Mouse (Mus musculus): ENCODE data around the gene Olfr49. TPM values are rescaled to one million over a fixed set of nuclear protein-coding genes. Genes with fewer than 3 reads are reported as not detected.

The Olfr49 gene
- not detected for total RNA-seq (2021)

GRCm38 (mm10) chr14:54284839-54285238, at the start of gene Olfr49:
Gene Olfr49, minus strand, starts transcription at chr14:54284939.
- no peak for DNase-seq

DNA sequence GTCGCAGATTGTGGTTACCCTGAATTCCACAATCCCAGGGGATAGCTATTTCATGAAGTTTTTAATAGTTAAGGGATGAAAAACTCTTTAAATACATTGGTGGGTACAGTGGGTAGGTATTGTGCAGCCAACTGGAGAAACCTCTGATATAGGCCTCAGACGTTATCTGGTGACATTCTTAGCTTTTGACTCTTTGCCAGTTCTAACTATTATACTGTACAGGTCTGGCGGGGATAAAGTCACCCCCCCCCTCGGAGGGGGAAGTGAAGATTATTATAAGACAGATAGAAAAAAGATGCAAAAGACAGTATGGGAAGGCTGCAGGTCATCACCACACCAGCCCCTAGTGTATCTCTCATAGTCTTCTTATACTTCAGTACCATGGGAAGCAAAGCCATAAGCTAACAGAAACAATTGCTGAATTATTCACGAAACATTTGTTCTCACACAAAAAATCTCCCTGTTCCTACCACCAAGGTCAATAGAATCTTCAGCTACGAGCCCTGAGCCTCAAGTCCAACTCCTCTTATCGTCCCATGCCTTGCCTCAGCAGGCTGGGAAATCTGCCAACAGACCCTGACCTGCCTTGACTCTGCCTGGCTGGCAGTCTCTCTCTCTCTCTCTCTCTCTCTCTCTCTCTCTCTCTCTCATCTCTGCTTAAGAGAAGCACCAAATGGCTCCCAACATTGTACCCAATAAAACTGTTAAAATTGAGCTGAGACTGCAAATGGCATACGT, 48.9 kb upstream of the Olfr49 start:
- DNase-seq: peak; percentile 74

GRCm38 (mm10) chr14:54332176-54333074, 47.7 kb upstream of the Olfr49 start:
- no peak for DNase-seq

- DNase-seq: no peak
Observed at GRCm38 (mm10) chr14:54331178-54331577, 46.4 kb upstream of the Olfr49 start.

GRCm38 (mm10) chr14:54329201-54329600, 44.5 kb upstream of the Olfr49 start:
- DNase-seq: no peak

DNA sequence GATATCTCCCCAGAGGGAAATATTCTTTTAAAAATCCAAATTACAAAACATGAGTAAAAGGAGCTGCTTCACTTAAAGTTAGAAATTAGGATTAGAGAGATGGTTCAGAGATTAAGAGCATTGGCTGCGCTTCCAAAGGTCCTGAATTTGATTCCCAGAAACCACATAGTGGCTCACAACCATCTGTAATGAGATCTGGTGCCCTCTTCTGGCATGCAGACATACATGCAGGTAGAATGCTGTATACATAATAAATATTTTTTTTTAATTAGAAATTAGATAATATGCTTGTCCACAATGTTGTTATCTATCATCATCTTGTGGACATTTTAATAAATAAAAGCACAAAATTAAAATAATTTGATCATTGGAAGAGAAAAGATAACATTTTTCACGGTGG, 43.8 kb upstream of the Olfr49 start:
- no peak for DNase-seq

DNA sequence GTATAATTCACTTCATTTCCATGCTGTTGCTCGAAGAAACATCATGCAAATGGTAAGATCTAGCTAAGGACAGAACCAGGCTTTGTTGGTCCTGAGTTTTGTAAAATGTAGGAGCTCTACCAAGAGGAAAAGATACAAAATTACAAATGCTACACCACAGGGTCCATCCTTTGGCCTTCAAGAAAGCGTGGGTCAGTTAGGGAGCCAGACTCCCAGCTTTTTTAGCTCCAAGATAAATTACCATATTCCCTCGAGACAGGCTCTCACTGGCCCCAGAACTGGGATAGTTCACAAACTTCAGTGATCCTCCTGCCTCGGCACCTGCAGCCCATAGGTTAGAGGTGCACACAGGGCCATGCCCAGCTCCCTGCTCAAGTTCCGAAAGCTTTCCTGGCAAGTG, 39.7 kb upstream of the Olfr49 start:
- no peak for DNase-seq

- no peak for DNase-seq
Observed at GRCm38 (mm10) chr14:54321556-54322376, 37.0 kb upstream of the Olfr49 start.

- DNase-seq: no peak
Observed at GRCm38 (mm10) chr14:54311763-54312162, 27.0 kb upstream of the Olfr49 start.

DNA sequence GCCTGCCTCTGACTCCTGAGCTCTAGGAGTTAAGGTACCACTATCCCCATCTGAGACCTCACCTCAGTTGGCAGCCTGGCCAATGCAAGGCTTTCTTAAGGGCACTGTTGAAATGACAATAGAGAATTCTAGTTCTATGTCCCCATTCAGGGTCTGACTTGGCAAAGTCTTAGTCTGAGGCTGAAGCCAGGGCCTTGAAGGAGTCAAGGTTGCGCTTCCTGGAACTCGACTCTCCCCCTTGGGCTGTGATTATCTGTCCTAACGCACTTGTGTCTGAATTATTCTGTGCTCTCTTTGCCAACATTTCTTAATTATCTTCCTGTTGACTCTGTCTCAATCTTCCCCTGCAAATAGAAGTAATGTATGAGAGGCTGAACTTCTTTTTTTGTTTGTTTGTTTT, 15.9 kb upstream of the Olfr49 start:
- DNase-seq: no peak

DNA sequence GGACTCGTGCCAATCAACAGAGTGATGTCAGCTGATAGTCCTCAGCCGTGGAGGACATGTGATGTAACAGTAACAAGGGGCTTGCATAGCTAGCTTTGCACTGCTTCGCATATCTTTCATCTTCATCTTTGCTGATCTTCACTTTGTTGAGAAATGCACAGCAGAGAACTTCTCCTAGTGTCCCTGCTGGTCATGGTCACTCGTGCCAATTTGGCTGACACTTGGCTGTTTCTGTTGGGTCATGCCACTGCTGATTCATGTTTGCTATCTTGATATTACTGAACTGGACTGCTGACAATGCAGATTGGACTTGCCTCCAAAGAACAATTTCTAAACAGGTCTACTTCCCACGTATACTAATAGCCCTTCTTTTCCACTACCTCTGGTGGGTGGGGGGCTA, 15.4 kb upstream of the Olfr49 start:
- DNase-seq: no peak

GRCm38 (mm10) chr14:54276446-54276845, 8.3 kb downstream of the Olfr49 start:
- no peak for DNase-seq

- no peak for DNase-seq
Observed at GRCm38 (mm10) chr14:54272696-54273095, 12.0 kb downstream of the Olfr49 start.

DNA sequence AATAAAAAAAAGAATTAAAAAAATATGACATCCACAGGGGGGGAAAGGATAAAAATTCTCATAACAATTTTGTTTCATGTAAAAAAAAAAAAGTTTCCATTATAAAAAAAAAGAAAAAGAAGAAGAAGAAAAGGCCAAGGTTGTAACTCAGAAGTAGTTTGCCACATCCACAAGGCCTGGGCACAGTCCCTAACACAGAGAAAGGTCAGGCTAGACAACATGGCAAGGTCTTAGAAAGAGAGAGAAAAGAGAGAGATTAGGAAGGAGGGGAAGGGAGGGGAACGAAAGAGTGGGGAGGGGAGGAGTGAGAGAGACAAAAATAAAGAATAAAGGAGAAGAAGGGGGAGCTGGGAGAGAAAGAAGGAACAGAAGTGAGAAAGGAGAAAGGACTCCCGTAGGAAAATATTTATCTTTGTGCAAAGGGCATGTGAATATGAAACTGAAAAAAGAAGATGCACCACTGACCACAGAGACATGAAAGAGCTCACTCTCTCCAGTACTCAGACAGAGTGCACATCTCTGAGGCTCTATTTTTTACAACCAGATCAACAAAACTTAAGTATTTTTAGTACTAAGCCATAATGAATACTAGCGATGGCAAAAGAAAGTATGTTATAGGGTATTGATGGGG, 12.6 kb downstream of the Olfr49 start:
- no peak for DNase-seq

DNA sequence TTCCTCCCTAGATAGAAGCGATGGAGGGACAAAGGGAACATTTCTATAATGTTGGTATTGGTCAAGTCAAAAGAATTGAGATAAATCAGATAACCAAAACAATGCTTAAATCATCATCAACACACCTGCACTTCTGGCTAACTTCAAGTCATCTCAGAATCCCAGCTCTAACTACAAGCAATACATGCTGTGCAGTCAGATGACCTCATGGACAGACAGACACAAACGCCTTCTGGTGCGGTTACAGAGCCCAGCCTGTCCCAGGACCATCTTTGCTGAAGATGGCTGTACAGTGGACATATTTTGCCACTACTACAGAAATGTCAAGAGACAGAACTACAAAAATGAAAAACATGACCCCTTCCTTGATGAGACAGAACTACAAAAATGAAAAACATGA, 14.3 kb downstream of the Olfr49 start:
- no peak for DNase-seq

- DNase-seq: no peak
Observed at GRCm38 (mm10) chr14:54269566-54269965, 15.2 kb downstream of the Olfr49 start.

DNA sequence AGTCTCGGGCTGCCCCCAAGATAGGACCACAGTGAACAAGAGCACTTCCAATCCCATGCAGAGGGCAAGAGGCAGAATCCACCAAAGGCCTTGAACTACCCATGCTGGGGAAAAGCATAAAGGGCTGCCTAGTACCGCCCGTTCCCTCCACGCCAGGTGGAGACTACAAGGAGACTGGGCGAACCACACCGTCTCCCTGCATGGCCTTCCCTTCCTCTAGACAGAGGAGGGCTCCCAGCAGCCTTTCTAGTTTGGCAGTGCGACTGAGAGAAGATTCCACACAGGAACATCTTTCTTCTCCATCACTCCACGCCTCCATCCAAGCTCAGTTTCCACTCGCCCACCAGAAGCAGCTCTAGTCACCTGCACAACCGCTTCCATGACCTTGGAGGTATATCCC, 16.8 kb downstream of the Olfr49 start:
- DNase-seq: no peak

DNA sequence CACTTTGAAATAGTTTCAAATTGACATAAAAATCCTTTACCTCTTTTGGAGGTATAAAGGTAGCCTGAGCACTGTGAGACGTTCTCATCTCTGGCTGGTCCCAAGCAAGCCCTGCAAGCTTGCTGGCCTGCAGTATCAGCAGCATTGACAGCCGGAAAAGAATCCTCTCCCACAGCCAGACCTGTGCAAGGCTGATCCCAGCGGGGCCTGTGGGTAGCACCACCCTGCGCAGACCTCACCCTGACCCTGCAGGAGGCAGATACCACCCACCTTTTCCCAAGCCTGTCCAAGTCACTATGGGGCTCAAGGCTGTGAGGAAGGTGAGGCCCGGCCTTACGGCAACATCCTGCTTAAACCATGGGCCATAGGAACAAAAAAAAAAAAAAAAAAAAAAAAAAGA, 18.8 kb downstream of the Olfr49 start:
- no peak for DNase-seq

- peak; percentile 18 for DNase-seq
Observed at GRCm38 (mm10) chr14:54265093-54265492, 19.6 kb downstream of the Olfr49 start.

- no peak for DNase-seq
Observed at GRCm38 (mm10) chr14:54264231-54264630, 20.5 kb downstream of the Olfr49 start.

DNA sequence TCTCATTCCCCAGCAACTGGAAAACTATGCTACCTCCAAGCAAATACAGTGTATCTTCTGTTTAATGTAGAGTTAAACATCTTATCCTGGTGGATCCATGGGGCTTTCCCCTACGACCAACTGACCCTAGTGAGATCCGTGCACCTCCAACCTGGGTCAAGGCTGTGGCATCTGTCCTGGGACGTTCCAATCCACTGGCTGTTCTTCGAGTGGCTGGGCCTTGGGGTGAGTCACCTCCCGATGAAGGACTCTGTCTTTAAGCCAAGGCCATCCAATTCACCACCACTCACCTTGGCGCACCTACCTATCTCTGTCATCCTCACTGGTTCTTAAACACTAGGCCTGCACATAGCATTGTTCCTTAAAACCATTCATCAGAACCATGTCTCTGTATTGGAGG, 21.6 kb downstream of the Olfr49 start:
- DNase-seq: peak; percentile 0

GRCm38 (mm10) chr14:54262622-54263021, 22.1 kb downstream of the Olfr49 start:
- DNase-seq: peak; percentile 3

Measured in heart, postnatal 4 days (tissue).